Mouse (Mus musculus): Measurements from ENCODE around the gene Sv2c.
"Not testable (repeated sequence)": the region's sequence is repeated elsewhere in the genome, so short reads cannot be mapped to it uniquely, and the experiment has no call there.

The Sv2c gene

DNA sequence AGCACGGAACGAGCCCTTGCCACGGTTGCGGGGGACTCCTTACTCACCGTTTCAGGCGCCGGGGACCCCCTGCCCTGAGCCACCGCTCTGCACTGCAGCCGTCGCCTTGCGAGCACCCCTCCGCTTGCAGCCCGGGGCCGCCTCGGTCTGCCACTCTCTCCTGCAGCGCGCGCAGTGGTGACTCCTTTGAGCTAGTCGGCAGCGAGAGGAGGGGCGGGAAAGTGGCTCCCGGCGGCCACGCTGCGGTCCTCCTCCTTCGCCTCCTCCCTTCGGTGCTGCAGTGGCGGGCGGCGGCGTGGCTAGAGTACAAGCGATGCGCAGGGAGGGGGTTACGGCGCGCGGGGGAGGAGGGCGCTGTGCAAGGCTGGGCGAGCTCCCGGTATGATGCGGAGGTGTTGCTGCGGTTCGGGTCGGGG, at the start of gene Sv2c:
Gene Sv2c, minus strand, starts transcription at position 177 of the 416 bp plus-strand sequence.
- peak; percentile 86 for DNase-seq (ENCODE audit: low spot score)

DNA sequence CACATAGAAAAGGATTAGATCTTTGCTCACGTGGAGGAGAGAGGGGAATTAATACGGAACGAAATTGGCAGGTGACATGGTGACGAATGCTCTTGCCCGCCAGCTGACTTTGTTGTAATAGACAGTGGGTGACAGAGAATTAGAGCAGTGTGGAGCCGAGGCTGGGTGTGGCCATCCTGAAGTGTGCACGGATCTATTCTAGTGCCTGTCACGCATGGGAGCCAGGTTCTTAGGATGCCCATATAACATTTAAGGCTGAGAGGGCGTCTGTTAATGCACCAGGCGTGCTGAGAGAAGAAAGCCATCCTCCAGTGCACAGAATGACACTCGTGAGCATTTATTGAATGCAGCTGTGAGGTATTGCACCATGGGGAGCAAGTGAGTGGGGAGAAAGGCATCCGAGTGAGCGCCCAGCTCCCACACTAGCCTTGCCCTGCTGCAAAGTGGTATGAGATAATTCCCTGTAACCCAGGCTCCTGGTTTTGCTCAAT, 48.3 kb upstream of the Sv2c start:
- peak; percentile 7 for DNase-seq (ENCODE audit: low spot score)

- DNase-seq (ENCODE audit: low spot score), result no peak
Observed at GRCm38 (mm10) chr13:96175591-96176212, 43.3 kb upstream of the Sv2c start.

- no peak for DNase-seq (ENCODE audit: low spot score)
Observed at GRCm38 (mm10) chr13:96173686-96174085, 41.3 kb upstream of the Sv2c start.

- DNase-seq (ENCODE audit: low spot score), result no peak
Observed at GRCm38 (mm10) chr13:96172290-96172689, 39.9 kb upstream of the Sv2c start.

GRCm38 (mm10) chr13:96168991-96169665, 36.8 kb upstream of the Sv2c start:
- no peak for DNase-seq (ENCODE audit: low spot score)

GRCm38 (mm10) chr13:96166593-96166992, 34.2 kb upstream of the Sv2c start:
- DNase-seq (ENCODE audit: low spot score), result no peak

DNA sequence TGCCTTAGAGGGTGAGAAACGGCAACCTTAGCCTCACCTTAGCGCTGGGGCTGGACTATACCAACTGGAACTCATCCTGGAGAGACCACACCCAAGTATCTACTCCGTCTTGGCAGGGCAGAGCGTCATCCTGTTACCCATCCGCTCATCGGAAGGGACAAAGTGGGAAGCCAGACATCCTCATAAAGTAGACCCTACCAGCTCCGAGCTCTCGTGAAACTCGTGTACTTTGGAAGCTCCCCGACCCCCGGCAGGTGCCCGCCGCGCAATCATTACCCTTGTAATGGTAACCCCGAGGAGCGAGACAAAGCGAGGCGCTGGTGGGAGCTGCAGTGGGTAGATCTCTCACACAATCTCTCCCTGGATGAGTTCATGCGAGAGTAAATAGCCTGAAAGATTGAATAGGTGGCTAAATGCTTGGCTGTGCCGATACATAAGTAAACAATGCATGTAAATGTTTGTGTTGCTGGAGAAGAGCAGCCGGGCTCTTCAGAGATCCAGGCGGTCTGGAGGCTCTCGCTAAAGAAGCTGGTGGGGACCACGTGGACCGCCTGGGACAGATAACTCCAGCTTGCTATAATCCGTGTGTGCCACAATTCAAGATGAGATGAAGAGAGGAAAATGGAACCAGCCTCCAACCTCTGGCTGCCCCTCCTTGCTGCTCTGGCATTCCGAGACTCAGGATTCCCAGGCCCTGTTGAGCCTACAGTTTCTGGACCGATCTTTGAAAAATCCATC, 1.2 kb upstream of the Sv2c start:
- DNase-seq (ENCODE audit: low spot score), result peak; percentile 38

- peak; percentile 40 for DNase-seq (ENCODE audit: low spot score)
Observed at GRCm38 (mm10) chr13:96132833-96133232, 456 bp upstream of the Sv2c start.

- no peak for DNase-seq (ENCODE audit: low spot score)
Observed at GRCm38 (mm10) chr13:96131911-96132310, 466 bp downstream of the Sv2c start.

DNA sequence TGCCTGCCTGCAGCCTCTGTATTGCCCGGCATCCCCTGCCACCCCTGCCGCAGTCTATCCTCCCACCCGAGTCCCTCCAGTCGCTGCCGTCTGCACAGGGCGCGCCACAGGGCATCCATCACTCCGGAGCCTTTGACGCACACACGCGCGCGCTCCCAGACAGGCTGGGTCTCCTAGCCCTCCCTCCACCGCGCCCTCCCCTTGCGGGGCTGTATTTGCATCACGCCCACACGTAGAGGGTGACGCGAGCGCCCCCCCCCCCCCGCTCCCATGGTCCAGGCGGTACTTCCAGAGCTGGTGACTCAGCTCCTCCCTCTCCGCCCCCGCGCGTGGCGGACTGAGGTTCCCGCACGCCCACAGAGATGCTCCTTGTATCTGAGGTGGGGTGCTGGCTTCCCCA, 1.3 kb downstream of the Sv2c start:
- peak; percentile 73 for DNase-seq (ENCODE audit: low spot score)

GRCm38 (mm10) chr13:96129081-96129480, 3.3 kb downstream of the Sv2c start:
- no peak for DNase-seq (ENCODE audit: low spot score)

GRCm38 (mm10) chr13:96126669-96127068, 5.7 kb downstream of the Sv2c start:
- DNase-seq (ENCODE audit: low spot score), result no peak

DNA sequence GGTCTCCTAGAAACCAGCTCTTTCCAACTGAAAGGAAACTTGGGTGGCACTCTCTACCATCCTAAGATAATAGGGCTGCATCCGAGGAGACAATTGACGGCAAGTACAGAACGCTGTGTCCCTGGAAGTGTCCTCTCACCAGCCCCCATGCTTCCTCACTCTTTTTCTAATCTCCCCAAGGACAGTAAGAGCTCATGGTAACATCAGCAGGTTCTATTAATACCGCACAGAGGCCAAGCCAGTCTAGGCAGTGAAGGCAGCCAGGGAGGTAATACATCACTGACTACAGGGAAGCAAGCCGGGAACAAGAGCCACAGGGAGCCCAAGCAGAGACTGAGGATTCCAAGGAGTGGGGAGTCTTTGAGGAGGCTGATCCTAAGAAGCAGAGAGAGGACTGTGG, 7.4 kb downstream of the Sv2c start:
- DNase-seq (ENCODE audit: low spot score), result no peak

DNA sequence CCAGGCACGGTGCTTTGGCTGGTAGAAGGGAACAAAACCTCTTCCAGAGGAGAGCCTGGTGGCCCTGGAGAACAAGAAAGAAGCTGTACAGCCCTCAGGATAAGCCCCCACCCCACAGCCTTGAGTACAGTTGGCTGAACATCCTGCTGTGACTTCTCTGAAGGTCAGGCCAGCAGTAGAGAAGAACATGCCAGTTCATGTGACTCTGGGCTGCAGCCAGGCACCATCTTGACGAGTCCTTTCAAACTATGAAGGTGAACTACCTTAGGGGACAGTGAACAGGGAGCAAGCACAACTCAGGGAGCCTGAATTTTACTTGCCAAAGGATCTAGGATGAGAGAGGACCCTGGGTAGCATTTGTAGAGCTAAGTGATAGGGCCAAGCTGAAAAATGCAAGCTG, 19.7 kb downstream of the Sv2c start:
- DNase-seq (ENCODE audit: low spot score), result no peak

DNA sequence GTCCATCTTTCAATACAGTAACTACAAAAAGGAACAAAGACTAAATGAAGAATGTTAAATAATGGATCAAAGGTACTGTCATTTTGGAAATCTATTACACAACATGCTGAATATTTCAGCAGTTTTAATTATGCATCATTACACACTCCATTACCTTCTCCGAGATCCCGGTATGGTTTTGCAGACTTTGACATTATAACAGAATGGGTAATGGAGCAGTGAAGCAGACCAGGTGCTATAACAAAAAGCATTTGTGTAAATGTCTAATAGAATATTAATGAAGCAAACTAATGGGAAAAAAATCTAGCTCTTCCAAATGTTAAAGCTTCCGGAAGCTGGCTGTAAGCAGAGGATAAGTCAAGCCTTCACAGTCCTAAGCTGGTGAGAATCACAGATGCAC, 21.6 kb downstream of the Sv2c start:
- no peak for DNase-seq (ENCODE audit: low spot score)

DNA sequence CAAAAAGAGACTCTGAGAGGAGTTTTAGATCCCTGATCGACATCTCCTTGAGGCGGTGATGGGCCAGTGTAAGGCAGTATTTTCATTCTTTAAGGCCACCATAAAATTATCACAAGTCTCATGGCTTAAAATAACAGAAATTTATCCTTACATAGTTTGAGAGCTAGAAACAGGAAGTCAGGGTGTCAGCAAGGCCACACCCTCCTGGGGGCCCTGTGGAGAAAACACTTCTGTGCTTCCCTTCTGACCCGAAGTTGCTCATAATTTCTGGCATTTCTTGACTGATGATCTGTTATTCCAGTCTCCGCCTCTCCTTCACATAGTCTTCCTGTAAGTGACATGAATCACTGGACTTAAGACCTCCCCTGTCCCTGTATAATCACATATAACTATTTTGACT, 26.0 kb downstream of the Sv2c start:
- no peak for DNase-seq (ENCODE audit: low spot score)

DNA sequence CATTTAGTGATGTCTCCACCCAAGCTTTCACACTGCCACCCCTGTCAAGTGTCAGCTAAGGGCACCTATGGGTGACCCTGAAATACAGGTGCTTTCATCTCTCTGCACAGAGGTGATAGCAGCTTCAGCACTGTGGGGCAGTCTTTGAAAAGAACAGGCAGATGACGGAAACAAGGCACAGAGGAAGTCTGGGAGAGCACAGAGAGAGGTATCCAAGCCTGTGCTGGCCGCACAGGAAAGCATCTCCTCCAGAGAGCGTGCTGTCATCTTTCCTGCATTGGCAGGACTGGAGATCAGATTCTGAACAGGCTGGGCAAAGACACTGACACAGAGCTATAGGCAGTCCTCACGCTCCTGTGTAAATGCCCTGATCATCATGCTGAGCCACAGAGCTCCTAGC, 41.4 kb downstream of the Sv2c start:
- DNase-seq (ENCODE audit: low spot score), result no peak

GRCm38 (mm10) chr13:96085581-96086302, 46.6 kb downstream of the Sv2c start:
- no peak for DNase-seq (ENCODE audit: low spot score)

GRCm38 (mm10) chr13:96081754-96082153, 50.6 kb downstream of the Sv2c start, which contains the start of gene Gm17190:
Gm17190 (plus strand) TSS chr13:96082054.
- not testable (repeated sequence) for DNase-seq (ENCODE audit: low spot score)

DNA sequence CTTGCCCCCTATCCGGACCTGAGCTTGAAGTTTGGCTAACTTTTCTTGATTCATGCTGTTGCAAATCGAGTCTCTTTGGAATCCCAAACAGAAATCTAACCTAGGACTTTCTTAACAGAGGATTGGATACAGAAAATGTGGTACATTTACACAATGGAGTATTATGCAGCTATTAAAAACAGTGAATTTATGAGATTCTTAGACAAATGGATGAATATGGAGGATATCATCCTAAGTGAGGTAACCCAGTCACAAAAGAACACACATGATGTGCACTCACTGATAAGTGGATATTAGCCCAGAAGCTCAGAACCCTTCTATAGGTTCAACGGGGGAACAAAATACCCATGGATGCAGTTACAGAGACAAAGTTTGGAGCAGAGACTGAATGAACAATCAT, 51.1 kb downstream of the Sv2c start, which contains the start of gene Gm20075:
Gene Gm20075, minus strand, starts transcription at position 101 of the 400 bp plus-strand sequence.
- not testable (repeated sequence) for DNase-seq (ENCODE audit: low spot score)

DNA sequence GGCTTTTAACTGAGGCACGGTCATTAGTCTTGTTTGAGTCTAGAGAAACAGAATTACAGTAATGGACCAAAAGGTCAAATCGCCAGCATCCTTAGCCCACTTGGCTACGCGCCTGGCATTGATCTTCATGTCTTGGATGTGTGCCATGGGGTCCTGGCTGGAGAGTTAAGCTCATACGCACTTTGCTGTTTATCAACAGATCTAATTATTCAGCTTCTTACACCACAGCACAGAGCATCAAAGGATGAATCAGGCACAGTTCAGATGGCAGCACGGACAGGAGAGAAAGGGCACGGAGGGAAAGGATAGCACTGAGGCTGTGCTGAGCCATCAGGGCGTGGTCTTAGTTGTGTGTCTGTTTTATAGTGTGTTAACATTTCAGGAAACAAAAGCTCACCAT, 58.8 kb downstream of the Sv2c start:
- no peak for DNase-seq (ENCODE audit: low spot score)

Data from embryo, embryonic 10 days (tissue).